Mouse (Mus musculus): ENCODE measurements around the gene Scaf11.
A peak's percentile ranks its signal among the peaks of the same experiment; 100 is the strongest.

DNA sequence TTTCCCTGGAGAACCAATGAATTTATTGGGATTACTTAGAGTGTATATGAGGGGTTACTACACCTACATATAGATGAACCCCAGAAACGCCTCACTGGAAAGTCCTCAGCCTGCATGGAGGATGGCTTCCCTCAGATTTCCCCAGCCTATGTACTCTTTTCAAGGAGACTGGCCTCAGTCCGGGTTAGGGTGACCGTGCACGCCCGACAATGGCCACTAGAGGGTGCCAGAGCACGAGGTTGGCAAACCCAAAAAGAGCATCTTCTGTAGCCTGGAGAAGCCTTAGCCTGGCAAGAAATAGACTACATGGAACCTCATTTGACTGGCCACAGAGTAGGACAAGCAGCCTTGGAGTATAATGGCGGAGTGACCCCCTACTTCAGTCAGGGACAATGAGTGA, 15.7 kb upstream of the Scaf11 start:
- TF ChIP-seq CTCF (IDR thresholded peaks at IDR 0.05; ENCODE audit: borderline replicate concordance, insufficient read depth, low read length) (peak; percentile 85), POLR2A (IDR thresholded peaks at IDR 0.05; ENCODE audit: low read depth, low read length) (no peak)
